Mouse (Mus musculus): ENCODE data around the gene Aars2.

The Aars2 gene

DNA sequence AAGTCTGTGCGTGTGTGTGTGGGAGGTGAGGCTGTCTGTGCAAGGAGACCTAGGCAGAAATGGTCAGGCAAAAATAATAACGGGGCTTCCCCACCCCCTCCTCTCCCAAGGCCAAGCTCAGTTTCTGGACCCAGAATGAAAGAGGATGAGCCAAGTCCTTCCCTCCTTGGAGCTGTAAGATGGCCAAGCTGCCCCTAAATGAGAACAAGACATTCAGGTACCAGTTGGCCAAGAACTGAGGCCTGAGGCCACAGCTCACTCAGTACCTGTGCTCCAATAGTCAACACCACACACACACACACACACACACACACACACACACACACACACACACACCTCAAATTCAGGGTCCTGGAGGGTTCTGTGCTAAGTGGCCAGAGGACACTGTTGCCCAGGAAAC, 36.1 kb downstream of the Aars2 start:
- no peak for DNase-seq (ENCODE audit: low spot score in 2 of 2)

DNA sequence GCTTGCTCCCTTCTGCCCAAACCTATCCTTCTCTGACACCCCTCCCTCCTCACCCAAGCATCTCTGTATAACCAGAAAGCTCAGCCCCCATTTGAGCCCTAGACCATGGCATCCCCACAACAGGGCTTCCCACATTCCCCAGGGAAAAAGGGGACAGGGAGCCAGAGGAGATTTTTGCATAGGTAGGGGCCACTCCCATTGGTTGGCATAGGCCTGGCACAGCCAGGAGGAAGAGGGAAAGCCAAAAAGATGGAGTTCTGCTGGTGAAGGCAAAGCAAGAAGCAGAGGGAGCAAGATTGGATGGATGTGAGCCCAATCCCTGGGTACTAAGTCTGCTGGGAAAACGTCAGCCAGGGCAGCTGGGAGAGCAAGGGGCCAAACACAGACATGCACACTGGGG, 36.5 kb downstream of the Aars2 start:
- DNase-seq (ENCODE audit: low spot score in 2 of 2) = no peak

DNA sequence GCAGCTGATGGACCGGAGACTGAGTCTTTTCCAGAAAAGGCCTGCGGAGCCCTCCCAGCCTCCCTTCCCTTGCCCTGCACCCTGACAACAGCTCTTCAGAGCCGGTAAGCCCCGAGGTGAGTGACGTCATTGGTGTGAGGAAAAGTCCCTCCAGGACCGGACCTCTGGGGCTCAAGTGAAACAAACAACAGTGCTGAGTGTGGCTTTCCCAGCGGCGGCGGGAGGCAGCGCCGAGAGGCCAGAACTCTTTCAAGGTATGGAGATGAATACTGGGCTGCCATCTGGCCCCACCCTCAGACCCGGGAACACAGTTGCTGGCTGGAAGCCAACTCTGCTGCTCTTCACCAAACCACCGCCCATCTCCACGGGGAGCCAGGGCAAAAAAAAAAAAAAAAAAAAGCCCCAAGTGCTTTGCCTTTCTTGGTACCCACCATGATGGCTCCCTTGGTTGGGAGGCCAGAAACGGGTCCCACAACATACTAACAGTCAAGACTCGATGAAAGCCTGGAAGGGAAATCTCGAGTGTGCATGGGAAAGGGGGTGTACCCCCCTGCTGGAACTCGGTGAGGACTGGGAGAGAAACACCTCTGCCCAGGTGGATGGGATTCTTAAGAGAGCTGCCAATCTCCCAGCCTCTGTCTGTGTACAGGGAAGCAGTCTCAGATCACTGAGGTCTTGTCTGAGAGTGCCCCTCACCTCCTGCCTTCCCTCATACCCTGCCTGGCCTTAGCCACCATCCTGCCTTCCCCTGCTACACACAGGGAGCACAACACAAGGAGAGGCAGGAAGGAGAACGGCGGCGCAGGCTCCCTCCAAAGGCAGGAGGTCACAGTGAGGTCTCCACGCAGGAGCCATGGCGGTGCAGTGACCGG, 37.6 kb downstream of the Aars2 start:
- no peak for DNase-seq (ENCODE audit: low spot score in 2 of 2)

DNA sequence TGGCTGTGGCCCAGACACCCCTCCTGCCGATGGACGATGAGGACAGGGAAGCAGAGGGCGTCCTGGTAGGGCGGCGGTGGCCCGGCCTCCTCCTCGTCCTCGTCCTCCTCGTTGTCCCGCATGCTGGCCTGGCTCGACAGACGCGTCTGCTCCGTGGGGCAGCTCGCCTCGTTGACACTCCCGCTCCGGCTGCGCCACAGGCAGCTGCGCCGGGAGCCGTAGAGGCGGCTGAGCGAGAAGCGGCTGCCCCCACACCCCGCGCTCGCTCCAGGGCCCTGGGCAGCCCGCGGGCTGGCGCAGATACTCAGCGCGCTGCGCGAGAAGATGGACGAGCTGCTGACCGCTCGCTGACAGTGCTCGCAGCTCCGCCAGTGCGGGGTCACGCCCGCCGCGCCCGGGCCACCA, 38.2 kb downstream of the Aars2 start:
- no peak for DNase-seq (ENCODE audit: low spot score in 2 of 2)

DNA sequence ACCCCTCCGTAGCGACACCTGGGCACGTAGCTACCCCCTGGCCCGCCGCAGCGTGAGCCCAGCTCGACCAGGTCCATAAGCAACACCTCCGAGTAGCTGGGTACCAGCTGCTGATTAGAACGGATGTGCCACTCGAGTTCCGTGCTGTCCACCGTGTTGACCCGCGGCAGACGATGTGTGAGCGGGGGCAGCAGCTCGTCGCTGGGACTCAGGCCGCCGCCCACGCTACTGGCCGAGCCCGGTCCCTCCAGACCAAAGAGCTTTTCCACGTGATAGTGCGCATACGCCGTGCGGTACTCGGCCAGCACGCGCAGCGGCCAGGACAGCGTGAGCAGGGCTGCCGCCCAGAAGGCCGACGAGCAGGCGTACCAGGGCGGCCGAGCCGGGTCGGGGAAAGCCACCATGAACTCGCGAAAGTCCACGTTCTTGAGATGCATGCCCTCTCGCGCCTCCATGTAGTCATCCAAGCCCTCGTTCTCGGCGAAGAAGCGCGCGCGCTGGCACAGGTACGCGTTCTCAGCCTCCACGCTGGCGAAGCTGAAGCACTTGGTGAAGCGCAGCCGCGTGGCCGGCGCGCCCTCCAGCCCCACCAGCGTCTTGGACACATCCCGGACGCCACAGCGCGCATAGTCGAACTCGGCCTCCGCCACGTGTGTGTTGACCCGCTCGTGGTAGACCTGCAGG, 38.8 kb downstream of the Aars2 start:
- DNase-seq (ENCODE audit: low spot score in 2 of 2) = no peak

DNA sequence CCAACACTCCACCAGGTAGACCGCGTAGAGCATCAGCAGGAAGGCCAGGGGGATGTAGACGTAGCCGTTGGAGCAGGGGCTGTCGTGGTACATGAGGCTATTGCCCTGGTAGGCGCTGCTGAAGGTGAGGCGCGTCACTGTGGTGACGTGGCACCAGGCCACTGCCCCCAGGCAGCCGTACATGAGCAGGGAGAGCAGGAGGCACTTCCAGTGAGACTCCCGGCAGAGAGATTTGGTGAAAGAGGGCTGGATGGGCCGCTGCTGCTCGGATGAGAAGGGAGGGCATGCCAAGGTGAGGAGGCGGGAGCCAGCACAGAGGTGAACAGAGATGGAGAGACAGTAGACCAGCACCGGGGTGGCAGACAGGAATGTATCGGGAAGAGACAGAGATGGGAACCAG, 40.3 kb downstream of the Aars2 start:
- DNase-seq (ENCODE audit: low spot score in 2 of 2) = no peak

DNA sequence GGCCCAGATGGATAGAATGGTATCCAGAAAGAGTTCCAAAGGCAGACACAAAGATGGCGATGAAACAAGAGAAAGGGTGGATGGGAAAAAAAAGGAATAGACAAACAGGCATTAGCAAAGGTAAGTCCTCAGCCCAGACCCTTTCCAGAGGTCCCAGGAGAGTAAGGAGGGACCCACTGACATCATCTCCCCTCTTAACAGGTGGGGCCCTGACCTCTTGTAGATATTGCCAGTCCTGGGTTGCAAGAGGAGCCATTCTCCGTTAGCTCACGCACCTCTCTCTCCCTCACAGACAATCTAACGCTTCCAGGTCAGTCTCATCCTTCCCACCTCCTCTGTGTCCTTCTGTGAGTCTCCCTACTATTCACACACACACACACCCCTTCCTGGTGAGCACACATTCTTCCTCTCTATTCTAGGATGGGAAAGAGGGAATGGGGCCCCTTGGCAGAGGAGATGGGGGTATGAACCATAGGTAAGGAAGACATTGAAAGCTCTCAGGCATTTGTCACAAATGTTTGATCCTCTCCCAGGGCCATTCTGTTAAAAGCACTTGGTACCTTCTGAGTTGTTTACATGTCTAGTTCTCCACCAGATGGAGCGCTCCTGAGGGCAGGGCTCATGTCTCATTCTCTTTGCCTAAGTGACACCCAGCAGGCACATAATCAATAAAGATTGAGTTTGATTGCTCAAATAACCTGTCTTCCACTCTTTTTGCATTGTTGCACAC, 41.0 kb downstream of the Aars2 start:
- no peak for DNase-seq (ENCODE audit: low spot score in 2 of 2)

DNA sequence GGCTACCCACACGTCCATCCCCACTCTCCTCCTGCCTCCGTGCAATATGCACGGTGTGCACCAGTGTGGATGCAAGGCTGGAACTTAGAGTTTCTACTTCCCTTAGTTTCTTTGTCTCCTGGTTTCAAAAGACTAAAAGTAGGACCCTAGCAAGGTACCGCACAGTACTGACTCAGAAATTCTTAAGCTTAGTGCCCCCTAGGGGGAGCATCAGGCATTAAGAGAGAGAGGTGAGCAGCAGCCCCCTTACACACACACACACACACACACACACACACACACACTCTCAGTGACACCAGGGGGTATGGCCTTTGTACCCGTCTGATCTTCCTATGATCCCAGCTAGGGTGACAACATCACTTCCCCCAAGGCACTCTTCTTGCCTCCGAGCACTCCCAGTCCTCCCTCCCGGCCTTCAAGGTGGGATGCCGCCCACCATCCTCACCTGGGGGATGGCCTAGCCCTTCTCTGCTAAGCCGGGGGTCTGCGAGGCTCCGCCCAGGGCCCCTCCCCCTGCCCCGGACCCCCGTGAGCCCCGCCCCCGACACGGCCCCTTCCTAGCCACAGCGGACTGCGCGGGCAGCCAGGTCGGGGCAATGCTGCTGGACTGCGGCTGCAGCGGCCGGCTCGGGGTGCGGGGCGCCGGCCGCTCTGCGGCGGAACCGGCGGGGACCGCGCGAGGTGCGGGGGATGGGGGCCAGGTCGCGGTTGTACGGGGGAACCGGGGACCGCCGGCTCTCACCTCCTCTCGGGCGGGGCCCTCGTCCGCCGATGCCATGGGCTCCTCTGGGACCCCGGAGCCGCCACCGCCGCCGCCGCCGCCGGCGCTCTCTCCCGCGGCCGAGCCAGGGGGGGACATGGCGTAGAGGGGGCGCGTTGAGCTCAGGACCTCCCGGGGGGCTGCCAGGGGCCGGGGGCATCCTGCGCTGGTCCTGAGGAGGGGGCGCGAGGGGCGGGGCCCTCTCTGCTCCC, 42.2 kb downstream of the Aars2 start:
- DNase-seq (ENCODE audit: low spot score in 2 of 2) = no peak

DNA sequence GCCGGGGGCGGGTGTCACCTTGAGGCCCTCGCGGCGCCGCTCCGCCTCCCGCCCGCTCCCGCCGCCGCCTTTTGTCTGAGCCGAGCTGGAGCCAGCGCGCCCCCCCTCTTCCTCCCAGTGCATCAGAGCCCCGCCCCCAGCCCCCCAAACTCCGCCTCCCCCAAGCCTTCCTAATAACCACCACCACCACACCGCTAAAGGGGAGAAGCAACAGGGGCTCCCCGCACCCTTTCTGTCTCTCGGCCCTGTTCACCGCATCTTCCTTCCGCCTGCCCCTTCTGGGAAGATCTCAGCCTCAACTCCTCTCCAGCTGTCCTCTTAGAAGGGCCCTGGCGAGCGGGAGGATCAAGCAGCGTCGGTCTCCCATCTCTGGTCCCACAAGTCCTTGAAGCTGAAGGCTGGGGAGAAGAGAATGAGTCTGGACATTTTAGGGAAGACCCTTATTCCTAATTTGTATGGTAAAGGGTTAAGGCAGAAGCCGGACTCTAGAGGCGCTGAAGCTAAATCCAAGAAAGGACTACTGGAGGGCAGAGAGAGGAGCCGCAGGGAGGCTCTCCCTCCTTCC, 43.1 kb downstream of the Aars2 start, which contains the start of gene Tmem151b:
TSS of gene Tmem151b (minus strand) at position 61 of the 565 bp plus-strand sequence.
- DNase-seq (ENCODE audit: low spot score in 2 of 2) = no peak

DNA sequence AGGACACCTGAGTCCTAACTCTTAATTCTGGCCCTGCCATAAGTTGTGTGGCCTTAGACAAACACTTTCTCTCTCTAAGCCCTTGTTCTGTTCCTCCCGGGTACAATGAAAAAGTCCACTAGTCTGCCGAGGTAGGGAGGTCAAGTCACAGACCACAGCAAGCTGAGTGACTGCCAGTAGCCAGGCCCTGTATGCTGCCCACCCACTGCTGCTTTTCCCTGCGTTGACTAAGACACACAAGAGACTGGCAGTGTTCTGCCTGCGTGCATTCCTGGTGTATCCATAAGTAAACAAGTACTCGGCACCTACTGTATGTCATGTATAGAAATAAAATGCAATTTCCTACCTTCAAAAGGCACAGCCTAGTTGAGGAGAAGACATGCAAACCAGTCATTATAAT, 43.6 kb downstream of the Aars2 start:
- DNase-seq (ENCODE audit: low spot score in 2 of 2) = no peak

DNA sequence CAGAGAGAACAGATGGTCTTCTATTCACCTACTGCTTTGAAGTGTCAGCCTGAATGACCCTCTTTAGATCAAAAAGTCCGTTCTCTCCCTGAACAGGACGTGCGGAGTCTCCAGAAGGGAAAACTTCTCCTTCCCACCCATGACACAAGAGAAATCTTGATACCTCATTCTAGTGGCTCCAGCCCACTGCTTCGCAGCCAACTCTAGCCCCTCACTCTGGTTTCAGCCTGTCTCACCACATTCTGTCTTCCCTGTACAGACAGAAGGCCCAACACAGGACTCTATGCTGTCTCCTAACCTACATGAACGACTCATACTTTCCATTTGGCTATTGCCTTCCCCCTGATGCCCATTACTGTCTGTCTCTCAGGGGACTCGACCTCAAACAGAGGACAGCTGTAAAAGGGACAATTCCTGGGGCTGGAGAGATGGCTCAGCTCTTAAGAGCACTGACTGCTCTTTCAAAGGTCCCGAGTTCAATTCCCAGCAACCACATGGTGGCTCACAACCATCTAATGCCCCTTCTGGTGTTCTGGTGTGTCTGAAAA, 44.7 kb downstream of the Aars2 start:
- no peak for DNase-seq (ENCODE audit: low spot score in 2 of 2)

DNA sequence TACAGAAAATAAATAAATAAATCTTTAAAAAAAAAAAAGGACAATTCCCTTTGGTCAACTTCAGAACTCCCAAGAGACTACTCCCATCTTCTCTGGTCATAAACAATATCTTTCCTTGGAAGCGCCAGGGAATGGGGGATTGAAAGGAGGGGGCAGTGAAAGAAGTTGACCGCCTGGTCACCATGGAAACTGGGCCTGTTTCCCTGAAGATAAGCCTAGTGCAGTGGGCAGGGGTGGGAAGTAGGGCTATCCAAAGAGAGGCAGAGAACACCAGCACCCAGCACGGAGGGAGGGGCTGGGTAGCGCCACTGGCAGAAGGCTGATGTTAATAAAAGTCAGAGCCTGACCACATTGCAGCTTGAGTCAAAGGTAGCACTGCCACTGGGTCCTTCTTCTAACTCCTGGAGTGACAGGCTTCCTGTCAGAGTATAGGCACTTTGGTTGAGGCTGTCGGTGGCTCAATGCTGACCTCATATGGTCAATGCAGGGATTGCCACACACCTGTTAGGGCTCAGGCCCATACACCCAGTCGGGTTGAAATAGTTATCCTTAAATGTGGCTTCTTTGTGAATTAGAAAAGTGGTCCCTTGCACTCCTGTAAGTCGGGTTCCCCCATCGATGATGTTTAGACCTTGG, 45.3 kb downstream of the Aars2 start:
- peak; percentile 66 to 71 for DNase-seq (ENCODE audit: low spot score in 2 of 2)

DNA sequence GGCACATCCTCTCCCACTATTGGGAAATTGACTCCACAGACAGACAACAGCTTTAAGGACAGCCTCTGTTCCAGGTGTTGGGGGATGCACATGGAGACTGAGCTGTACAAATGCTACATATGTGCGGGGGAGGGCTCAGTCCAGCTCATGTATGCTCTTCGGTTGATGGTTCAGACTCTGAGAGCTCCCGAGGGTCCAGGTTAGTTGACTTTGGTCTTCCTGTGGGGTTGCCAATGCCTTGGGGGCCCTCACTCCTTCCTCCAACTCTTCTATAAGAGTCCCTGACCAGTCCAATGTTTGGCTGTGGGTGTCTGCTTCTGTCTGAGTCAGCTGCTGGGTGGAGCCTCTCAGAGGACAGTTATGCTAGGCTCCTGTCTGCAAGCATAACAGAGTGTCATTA, 46.4 kb downstream of the Aars2 start:
- no peak for DNase-seq (ENCODE audit: low spot score in 2 of 2)

DNA sequence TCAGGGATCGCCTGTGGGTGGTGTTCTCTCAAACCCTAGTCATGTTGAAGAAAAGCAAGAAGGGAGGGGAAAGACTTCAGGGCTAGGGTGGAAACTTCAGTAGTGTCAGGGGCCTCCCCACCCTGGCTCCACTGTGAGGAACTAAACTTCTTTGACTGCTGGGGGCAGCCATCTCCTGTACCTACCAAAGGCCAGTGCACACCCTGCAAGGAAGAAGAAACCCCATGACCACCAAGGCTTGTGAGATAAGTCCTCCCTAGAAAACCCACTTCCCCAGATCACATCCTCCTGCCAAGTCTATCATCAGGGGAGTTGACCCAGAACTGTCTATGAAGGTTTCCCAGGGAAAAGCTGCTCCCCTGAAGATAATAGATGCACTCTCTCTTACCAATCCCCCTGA, 47.8 kb downstream of the Aars2 start:
- DNase-seq (ENCODE audit: low spot score in 2 of 2) = peak; percentile 50 to 52

DNA sequence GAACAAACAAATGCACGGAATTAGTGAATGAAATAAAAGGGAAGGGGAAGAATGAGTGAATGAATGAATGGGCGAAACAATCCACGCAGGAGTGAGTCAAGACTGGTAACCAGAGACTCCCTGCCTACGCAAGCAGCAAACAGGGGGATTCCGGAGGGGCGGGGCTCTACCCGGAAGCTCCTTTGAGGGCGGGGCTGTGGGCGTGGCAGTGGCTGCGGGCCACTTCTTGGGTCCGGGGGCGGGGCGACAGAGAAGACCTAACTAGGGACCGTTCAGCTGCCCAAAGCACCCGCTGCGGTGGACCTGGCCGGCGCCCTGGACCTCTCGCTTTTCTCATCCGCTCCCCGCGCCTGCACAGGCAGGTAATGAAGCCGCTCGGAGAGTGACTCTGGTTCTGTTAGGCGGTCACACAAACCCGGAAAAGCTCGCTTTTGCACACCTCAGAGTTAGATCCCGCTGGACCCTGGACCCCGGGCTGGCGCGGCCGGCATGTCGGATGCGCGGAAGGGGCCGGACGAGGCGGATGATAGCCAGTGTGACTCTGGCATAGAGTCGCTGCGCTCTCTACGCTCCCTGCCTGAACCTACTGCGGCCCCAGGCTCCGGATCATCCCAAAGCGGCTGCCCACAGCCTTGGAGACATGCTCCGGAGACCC, 48.9 kb downstream of the Aars2 start, which contains the start of gene Nfkbie:
TSS of gene Nfkbie (plus strand) at position 252 of the 655 bp plus-strand sequence.
- DNase-seq (ENCODE audit: low spot score in 2 of 2) = peak; percentile 98

DNA sequence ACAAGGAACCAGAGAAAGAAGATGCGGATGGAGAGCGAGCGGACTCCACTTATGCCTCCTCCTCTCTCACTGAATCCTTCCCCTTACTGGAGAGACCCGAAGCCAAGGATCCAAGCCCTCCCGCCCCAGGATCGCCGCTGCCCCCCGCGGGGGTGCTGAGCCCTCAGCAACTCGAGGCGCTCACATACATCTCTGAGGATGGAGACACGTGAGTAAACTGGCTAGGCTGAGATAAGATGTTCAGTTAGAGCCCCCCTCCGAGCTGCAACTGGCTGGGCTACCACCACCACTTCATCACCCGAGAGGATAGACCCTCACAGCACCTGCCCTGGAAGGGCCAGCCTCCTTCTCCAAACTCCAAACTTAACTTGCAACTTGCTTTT, 49.5 kb downstream of the Aars2 start:
- DNase-seq (ENCODE audit: low spot score in 2 of 2) = peak in 1 of 2 experiments; percentile 28

DNA sequence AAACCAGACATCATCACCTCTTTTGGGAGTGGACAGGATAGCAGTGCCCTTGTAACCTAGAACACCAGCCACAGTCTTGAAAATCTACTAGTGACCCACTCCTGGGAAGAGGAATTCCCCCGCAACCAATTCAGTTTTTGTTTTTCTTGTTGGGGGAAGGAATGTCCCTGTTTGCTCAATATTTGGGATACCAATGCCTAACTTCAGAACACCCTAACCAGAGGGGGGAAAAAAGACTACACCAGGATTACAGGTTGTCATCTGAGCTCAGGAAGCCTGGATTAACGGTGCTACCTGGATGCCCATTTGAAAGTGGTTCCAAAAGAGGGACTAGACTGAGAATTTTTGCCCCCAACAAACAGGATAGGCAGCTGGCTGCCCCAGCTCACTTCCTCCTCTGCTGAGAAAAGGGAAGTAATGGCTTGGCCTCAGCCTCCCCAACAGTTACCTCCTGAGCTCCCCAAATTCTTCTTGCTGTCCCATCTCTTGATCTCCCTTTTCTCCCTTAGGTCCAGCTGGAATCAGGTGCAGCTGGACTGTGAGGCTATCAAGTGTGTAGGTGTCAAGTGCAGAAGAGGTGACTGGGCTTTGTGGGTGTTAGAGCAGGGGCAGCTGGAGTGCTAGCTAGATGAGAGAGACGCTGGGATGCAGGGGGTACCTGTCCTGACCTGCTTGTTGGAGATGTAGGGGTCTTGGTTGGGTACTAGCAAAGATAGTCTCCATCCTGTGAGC, 50.0 kb downstream of the Aars2 start:
- peak; percentile 68 for DNase-seq (ENCODE audit: low spot score in 2 of 2)

DNA sequence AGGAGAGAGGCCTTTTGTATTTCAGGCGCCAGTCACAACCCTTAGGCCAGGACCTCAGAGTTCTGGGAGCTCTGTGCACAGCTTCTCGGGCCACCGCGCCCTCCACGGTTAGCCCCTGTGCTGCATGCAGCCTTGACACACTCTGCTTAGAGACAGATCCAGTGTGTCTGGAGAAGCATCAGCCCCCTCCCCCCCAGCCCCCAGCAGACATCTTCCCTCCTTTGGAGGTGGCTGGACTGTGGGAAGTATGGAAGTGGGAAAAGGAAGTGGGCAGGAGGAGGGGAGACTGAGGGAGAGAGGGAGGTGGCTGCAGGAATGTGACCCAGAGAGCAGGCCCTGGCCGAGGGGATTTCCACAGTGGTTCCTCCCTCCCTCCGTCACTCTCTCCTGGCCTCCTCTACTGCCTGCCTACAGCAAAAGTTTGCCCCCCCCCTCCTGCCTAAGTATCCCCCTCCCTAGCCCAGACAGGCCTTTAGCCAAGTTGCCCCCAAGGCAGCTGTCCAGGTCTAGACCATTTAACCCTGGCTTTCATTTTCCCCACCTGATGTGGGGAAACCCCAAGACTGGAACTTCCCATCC, 50.7 kb downstream of the Aars2 start:
- DNase-seq (ENCODE audit: low spot score in 2 of 2) = peak; percentile 53 to 55
